ENCODE assay signal across 8 mouse cellular contexts in the genomic region with DNA sequence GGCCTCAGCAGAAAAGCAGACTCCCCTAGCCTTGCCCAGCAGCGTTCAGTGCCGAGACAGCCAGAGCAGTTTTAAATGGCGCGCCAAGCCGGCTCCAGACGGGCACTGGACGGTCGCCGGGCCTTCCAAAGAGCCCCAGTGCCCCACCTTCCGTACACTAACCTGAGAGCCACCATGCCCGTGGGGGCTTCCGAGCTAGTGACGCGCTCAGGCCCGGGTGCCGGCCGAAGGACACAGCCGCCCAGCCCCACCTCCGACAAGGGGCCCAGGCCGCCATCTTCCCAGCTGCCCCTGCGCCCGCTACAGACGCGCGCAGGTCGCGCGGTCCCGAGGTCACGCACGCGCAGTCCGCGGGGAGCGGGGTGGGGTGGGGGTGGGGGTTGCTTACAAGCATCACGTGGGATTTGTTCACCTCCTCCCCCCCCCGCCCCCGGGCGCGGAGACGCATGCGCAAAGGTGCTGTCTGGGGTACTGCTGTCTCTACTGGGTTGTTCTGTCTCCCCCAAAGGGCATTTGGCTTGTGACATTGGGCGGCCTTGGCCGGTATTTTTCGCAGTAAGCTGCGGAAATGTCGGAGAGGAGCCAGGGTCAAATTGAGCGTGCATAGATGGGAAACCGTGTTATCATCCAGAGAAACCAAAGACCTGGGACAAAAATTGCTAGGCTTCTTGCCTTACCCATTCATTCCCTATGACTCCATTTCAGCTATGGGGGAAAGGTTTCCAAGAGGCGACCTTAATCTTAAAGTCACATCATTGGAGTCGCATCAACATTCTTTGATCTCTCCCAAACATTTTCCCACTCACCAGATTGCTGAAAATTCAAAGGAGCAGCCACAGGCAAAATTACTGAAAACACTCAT. TPM values are rescaled to one million over a fixed set of nuclear protein-coding genes. Genes with fewer than 3 reads are reported as not detected.
DNase-seq lines count a peak whose midpoint lies in the region; ATAC-seq and TF ChIP-seq lines count a peak whose summit lies in the region.

A gene (minus strand): TSS at position 341 of the 862 bp plus-strand sequence.

- under 1% methylated on average over 36 of the region's 51 CpGs for WGBS in embryonic facial prominence, embryonic 14.5 days
- WGBS in heart, adult 2 months: under 1% methylated on average over 51 of the region's 51 CpGs
- WGBS in limb, embryonic 14.5 days: 3% methylated on average over 39 of the region's 51 CpGs
- WGBS in midbrain, postnatal 0 days: under 1% methylated on average over 38 of the region's 51 CpGs

- H3K4me1 ChIP-seq in embryonic facial prominence, embryonic 14.5 days (ENCODE audit: control insufficient read depth, insufficient read depth, low read length): peaks cover 5% of the 10 kb centered on the region; the same call in 1 of the 2 replicates
- H3K4me1 ChIP-seq in heart, adult 2 months (ENCODE audit: control insufficient read depth, insufficient read depth, low read length): peaks cover 2% of the 10 kb centered on the region
- H3K4me1 ChIP-seq in limb, embryonic 14.5 days (ENCODE audit: control insufficient read depth, insufficient read depth, low read length): 0 out of 2 replicates have a peak, but pooled peaks cover 9% of the 10 kb centered on the region
- peaks cover 3% of the 10 kb centered on the region; the same call in 1 of the 2 replicates for H3K4me1 ChIP-seq in midbrain, postnatal 0 days (ENCODE audit: insufficient read depth, low read length)

- peak within 1 kb of the TSS; percentile 85 for H3K4me3 ChIP-seq in embryonic facial prominence, embryonic 14.5 days (ENCODE audit: low read depth, low read length)
- H3K4me3 ChIP-seq in heart, adult 2 months: peak within 1 kb of the TSS; percentile 86
- peak within 1 kb of the TSS; percentile 51 for H3K4me3 ChIP-seq in limb, embryonic 14.5 days (replicated peaks; ENCODE audit: low read length)
- H3K4me3 ChIP-seq in midbrain, postnatal 0 days (ENCODE audit: low read depth, low read length): peak within 1 kb of the TSS; percentile 80

- peak; percentile 70 for TF ChIP-seq POLR2A in heart, adult 2 months (IDR thresholded peaks at IDR 0.05; ENCODE audit: insufficient read depth, low read depth, low read length)
- peak; percentile 93 for TF ChIP-seq POLR2A in limb, embryonic 14.5 days (IDR thresholded peaks at IDR 0.05; ENCODE audit: borderline replicate concordance, extremely low read depth, insufficient read depth, insufficient read length)

- H3K79me2 ChIP-seq in heart, adult 2 months (replicated peaks; ENCODE audit: control insufficient read depth, insufficient read depth, low read length): no peaks in the 10 kb centered on the region; the same call in 1 of the 2 replicates

- no peak for TF ChIP-seq CTCF in heart, adult 2 months (IDR thresholded peaks at IDR 0.05)
- TF ChIP-seq CTCF in midbrain, postnatal 0 days (IDR thresholded peaks at IDR 0.05): no peak

- no peak for TF ChIP-seq EP300 in heart, adult 2 months (IDR thresholded peaks at IDR 0.05; ENCODE audit: insufficient read depth, low read depth, low read length)

- H3K36me3 ChIP-seq in embryonic facial prominence, embryonic 14.5 days (ENCODE audit: control insufficient read depth, insufficient read depth, low read length): peaks cover 18% of the 10 kb centered on the region
- H3K36me3 ChIP-seq in heart, adult 2 months (ENCODE audit: control insufficient read depth, insufficient read depth, low read length): peaks cover 2% of the 10 kb centered on the region
- H3K36me3 ChIP-seq in limb, embryonic 14.5 days (ENCODE audit: control insufficient read depth, insufficient read depth, low read length): peaks cover 17% of the 10 kb centered on the region
- no peaks in the 10 kb centered on the region for H3K36me3 ChIP-seq in midbrain, postnatal 0 days (ENCODE audit: insufficient read depth, low read length)

- peak; percentile 99 for ATAC-seq in embryonic facial prominence, embryonic 14.5 days (ENCODE audit: low read depth)
- ATAC-seq in limb, embryonic 14.5 days (ENCODE audit: low FRiP score, low read depth): peak; percentile 97
- peak; percentile 98 for ATAC-seq in midbrain, postnatal 0 days (ENCODE audit: low FRiP score)

- H3K27me3 ChIP-seq in embryonic facial prominence, embryonic 14.5 days (replicated peaks; ENCODE audit: control insufficient read depth, insufficient read depth, low read length): no peaks in the 10 kb centered on the region
- H3K27me3 ChIP-seq in heart, adult 2 months (ENCODE audit: control insufficient read depth, insufficient read depth, low read length): no peaks in the 10 kb centered on the region
- no peaks in the 10 kb centered on the region for H3K27me3 ChIP-seq in limb, embryonic 14.5 days (ENCODE audit: control insufficient read depth, insufficient read depth, low read length)
- no peaks in the 10 kb centered on the region for H3K27me3 ChIP-seq in midbrain, postnatal 0 days (ENCODE audit: insufficient read depth, low read length)

- intact Hi-C loops in heart, adult 2 months (cut with DNase I): loop anchor here (5.0 kb wide), 2 partner anchors 224 to 279 kb away; no protein-coding TSS in a partner anchor

- peak within 1 kb of the TSS; percentile 94 for H3K27ac ChIP-seq in embryonic facial prominence, embryonic 14.5 days (replicated peaks; ENCODE audit: low read depth, low read length)
- peak within 1 kb of the TSS; percentile 98 for H3K27ac ChIP-seq in heart, adult 2 months
- H3K27ac ChIP-seq in limb, embryonic 14.5 days (replicated peaks; ENCODE audit: low read depth, low read length): peak within 1 kb of the TSS; percentile 82
- peak within 1 kb of the TSS; percentile 87 for H3K27ac ChIP-seq in midbrain, postnatal 0 days (ENCODE audit: low read depth, low read length)

- peak; percentile 90 for DNase-seq in 3T3-L1 (ENCODE audit: low read depth, low spot score)
- peak; percentile 97 to 99 for DNase-seq in adrenal gland, postnatal 4 days (ENCODE audit: low spot score in 2 of 2)
- peak; percentile 95 for DNase-seq in embryonic facial prominence, embryonic 14.5 days (ENCODE audit: low spot score)
- DNase-seq in heart, adult 2 months: peak; percentile 94 to 96
- DNase-seq in kidney, adult 9 months: peak; percentile 96
- DNase-seq in limb, embryonic 14.5 days (ENCODE audit: low spot score): peak; percentile 88
- DNase-seq in midbrain, postnatal 0 days (ENCODE audit: low spot score): peak; percentile 96
- DNase-seq in spleen, postnatal 14 days (ENCODE audit: low spot score in 2 of 2): peak; percentile 87 to 91

- peak within 1 kb of the TSS; percentile 64 for H3K4me2 ChIP-seq in embryonic facial prominence, embryonic 14.5 days (ENCODE audit: low read depth, low read length)
- H3K4me2 ChIP-seq in limb, embryonic 14.5 days (replicated peaks; ENCODE audit: low read depth, low read length, severe bottlenecking): peak within 1 kb of the TSS; percentile 58
- H3K4me2 ChIP-seq in midbrain, postnatal 0 days (ENCODE audit: low read depth, low read length, poor library complexity, severe bottlenecking): peak within 1 kb of the TSS; percentile 54

- H3K9me3 ChIP-seq in embryonic facial prominence, embryonic 14.5 days (ENCODE audit: control insufficient read depth, low read length): no peaks in the 10 kb centered on the region
- no peaks in the 10 kb centered on the region for H3K9me3 ChIP-seq in limb, embryonic 14.5 days (ENCODE audit: control insufficient read depth, low read length)
- H3K9me3 ChIP-seq in midbrain, postnatal 0 days (ENCODE audit: low read length): no peaks in the 10 kb centered on the region

- H3K9ac ChIP-seq in embryonic facial prominence, embryonic 14.5 days (ENCODE audit: low read depth, low read length): peak within 1 kb of the TSS; percentile 95
- peak within 1 kb of the TSS; percentile 89 for H3K9ac ChIP-seq in heart, adult 2 months (ENCODE audit: low read depth, low read length)
- H3K9ac ChIP-seq in limb, embryonic 14.5 days (ENCODE audit: low read depth, low read length, severe bottlenecking): peak within 1 kb of the TSS; percentile 79
- peak within 1 kb of the TSS; percentile 81 for H3K9ac ChIP-seq in midbrain, postnatal 0 days (replicated peaks; ENCODE audit: low read length, poor library complexity, severe bottlenecking)

RNA-seq across cellular contexts. Expression of the gene that starts here (rescaled TPM):
- 10 to 100 TPM; 31.8 to 36.8 TPM for total RNA-seq in adrenal gland, postnatal 4 days (2021)
- polyA plus RNA-seq in embryonic facial prominence, embryonic 14.5 days (2014; fragmentation: Nextera tagmentation; extraction: Ambion mirVana): 27.4 and 34.6 TPM in 2 replicates
- total RNA-seq in heart, adult 2 months (2021): 10 to 100 TPM; 15.8 to 17.1 TPM
- 11.5 and 15.8 TPM in 2 replicates for polyA plus RNA-seq in heart, adult 2 months (2012; rRNA removed)
- polyA plus RNA-seq in limb, embryonic 14.5 days (2012; rRNA removed): 23.1 and 28.3 TPM in 2 replicates
- 29.6 and 32.9 TPM in 2 replicates for polyA plus RNA-seq in limb, embryonic 14.5 days (2014; fragmentation: Nextera tagmentation; extraction: Ambion mirVana)
- total RNA-seq in midbrain, postnatal 0 days (2014; rRNA removed): 21.5 and 24.2 TPM in 2 replicates
- polyA plus RNA-seq in midbrain, postnatal 0 days (2015; fragmentation: Nextera tagmentation; extraction: Ambion mirVana): 34.2 and 38.5 TPM in 2 replicates

Comparison
In these comparisons a context has a peak if more than half of its experiments do, and no peak if none do; other contexts are left out.
1. Peak in every context shown above with its lines: DNase-seq, ATAC-seq, H3K4me3 ChIP-seq and H3K27ac ChIP-seq.